Mouse (Mus musculus): ENCODE results near the gene Tmcc3. TPM values are rescaled to one million over a fixed set of nuclear protein-coding genes. Genes with fewer than 3 reads are reported as not detected.

Gene Tmcc3
- total RNA-seq (2014; rRNA removed; ENCODE audit: low replicate concordance) (4.1 and 11.4 TPM in 2 replicates), polyA plus RNA-seq (2015; fragmentation: Nextera tagmentation; extraction: Ambion mirVana) (9.6 and 10.0 TPM in 2 replicates)

DNA sequence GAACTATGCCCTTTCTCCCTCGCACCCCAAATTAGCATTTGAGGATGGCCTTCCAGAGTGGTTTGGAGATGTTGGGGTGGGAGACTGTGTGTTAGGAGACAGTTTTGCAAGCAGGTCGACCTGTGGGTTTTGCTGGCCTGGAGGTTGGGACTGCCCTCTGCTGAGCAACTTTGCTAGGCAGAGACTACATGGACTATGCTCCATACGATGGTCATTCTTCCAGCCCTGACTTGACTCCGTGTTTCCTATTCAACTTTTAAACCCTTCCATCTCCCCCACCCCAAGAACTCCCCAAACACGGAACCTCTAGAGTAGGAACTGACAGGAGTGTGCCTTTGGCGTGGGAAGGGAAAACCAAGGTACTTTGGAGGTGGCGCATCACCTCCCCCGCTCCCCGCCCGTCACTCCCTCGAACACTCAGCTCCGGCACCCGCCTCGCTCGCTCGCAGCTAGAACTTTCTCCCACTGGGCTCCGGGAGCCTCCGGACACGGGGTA lies at the start of gene Tmcc3:
Gene Tmcc3 (plus strand): TSS at position 439 of the 496 bp plus-strand sequence.
- no peaks in the 10 kb centered on the region; the same call in 1 of the 2 replicates for H3K9me3 ChIP-seq (replicated peaks; ENCODE audit: control insufficient read depth, low read length)
- H3K4me3 ChIP-seq (ENCODE audit: low read depth, low read length), result peak within 1 kb of the TSS; percentile 52
- H3K36me3 ChIP-seq (replicated peaks; ENCODE audit: control insufficient read depth, insufficient read depth, low read length), result no peaks in the 10 kb centered on the region
- DNase-seq (ENCODE audit: low spot score) (no peak), ATAC-seq (ENCODE audit: insufficient read depth, low read depth) (0 out of 2 replicates have a peak, but pooled peaks have one; percentile 17)
- no peak within 1 kb of the TSS for H3K27ac ChIP-seq (ENCODE audit: low read depth)
- WGBS, result under 1% methylated on average over 19 of the region's 19 CpGs
- peaks cover 6% of the 10 kb centered on the region; the same call in 1 of the 2 replicates for H3K27me3 ChIP-seq (ENCODE audit: control insufficient read depth, insufficient read depth, low read length)
- H3K9ac ChIP-seq (replicated peaks; ENCODE audit: low read depth, low read length), result no peak within 1 kb of the TSS; the same call in 1 of the 2 replicates
- no peak for TF ChIP-seq EP300 (IDR thresholded peaks at IDR 0.05; ENCODE audit: low read depth)
- peak; percentile 11 for TF ChIP-seq CTCF (IDR thresholded peaks at IDR 0.05; ENCODE audit: low read depth)
- H3K4me2 ChIP-seq (ENCODE audit: low read depth, low read length), result peak within 1 kb of the TSS; percentile 83
- H3K4me1 ChIP-seq (ENCODE audit: control insufficient read depth, insufficient read depth), result no peaks in the 10 kb centered on the region

GRCm38 (mm10) chr10:94262646-94263045 lies 49.1 kb upstream of the Tmcc3 start:
- Histone ChIP-seq H3K27ac (ENCODE audit: low read depth) (no peak overlapping the region), H3K4me1 (ENCODE audit: control insufficient read depth, insufficient read depth) (no peaks in the 10 kb centered on the region), H3K4me3 (ENCODE audit: low read depth, low read length) (no peak overlapping the region), H3K36me3 (replicated peaks; ENCODE audit: control insufficient read depth, insufficient read depth, low read length) (no peaks in the 10 kb centered on the region), H3K9me3 (replicated peaks; ENCODE audit: control insufficient read depth, low read length) (no peaks in the 10 kb centered on the region), H3K27me3 (ENCODE audit: control insufficient read depth, insufficient read depth, low read length) (no peaks in the 10 kb centered on the region), H3K4me2 (ENCODE audit: low read depth, low read length) (no peak overlapping the region), H3K9ac (replicated peaks; ENCODE audit: low read depth, low read length) (no peak overlapping the region)
- TF ChIP-seq CTCF (IDR thresholded peaks at IDR 0.05; ENCODE audit: low read depth) (no peak), EP300 (IDR thresholded peaks at IDR 0.05; ENCODE audit: low read depth) (no peak)
- no peak for DNase-seq (ENCODE audit: low spot score)
- ATAC-seq (ENCODE audit: insufficient read depth, low read depth), result no peak
- WGBS, result 82% methylated on average over 13 of the region's 13 CpGs

DNA sequence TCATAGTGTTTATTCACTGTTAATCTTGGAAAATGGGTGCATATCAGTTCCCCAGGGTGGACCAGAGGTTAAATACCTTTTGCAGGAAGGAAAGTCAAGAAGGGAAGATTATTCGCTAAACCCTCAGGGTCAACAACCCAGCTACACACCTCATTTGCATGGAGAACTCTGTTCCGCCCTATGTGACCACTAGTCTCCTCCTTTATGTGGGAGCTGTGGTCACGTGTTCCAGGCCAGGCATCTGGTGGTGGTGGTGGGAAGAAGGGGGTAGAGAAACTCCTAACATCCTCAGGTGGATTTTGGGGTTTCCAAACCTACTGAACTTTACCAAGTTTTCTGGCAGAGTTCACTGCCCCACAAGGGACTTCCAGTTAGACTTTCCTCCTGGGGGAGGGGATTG lies 48.5 kb upstream of the Tmcc3 start:
- 65% methylated on average over 3 of the region's 3 CpGs for WGBS
- no peaks in the 10 kb centered on the region for H3K36me3 ChIP-seq (replicated peaks; ENCODE audit: control insufficient read depth, insufficient read depth, low read length)
- H3K27me3 ChIP-seq (ENCODE audit: control insufficient read depth, insufficient read depth, low read length), result no peaks in the 10 kb centered on the region
- no peaks in the 10 kb centered on the region for H3K9me3 ChIP-seq (replicated peaks; ENCODE audit: control insufficient read depth, low read length)
- no peak overlapping the region for H3K27ac ChIP-seq (ENCODE audit: low read depth)
- DNase-seq (ENCODE audit: low spot score) (no peak), ATAC-seq (ENCODE audit: insufficient read depth, low read depth) (no peak)
- no peak overlapping the region for H3K4me2 ChIP-seq (ENCODE audit: low read depth, low read length)
- TF ChIP-seq EP300 (IDR thresholded peaks at IDR 0.05; ENCODE audit: low read depth) (no peak), CTCF (IDR thresholded peaks at IDR 0.05; ENCODE audit: low read depth) (no peak)
- no peak overlapping the region for H3K9ac ChIP-seq (replicated peaks; ENCODE audit: low read depth, low read length)
- H3K4me1 ChIP-seq (ENCODE audit: control insufficient read depth, insufficient read depth), result no peaks in the 10 kb centered on the region
- H3K4me3 ChIP-seq (ENCODE audit: low read depth, low read length), result no peak overlapping the region

- H3K9me3 ChIP-seq (replicated peaks; ENCODE audit: control insufficient read depth, low read length), result no peaks in the 10 kb centered on the region
- H3K4me1 ChIP-seq (ENCODE audit: control insufficient read depth, insufficient read depth), result no peaks in the 10 kb centered on the region
- TF ChIP-seq EP300 (IDR thresholded peaks at IDR 0.05; ENCODE audit: low read depth) (no peak), CTCF (IDR thresholded peaks at IDR 0.05; ENCODE audit: low read depth) (no peak)
- no peaks in the 10 kb centered on the region for H3K36me3 ChIP-seq (replicated peaks; ENCODE audit: control insufficient read depth, insufficient read depth, low read length)
- no peak overlapping the region for H3K4me2 ChIP-seq (ENCODE audit: low read depth, low read length)
- 69% methylated on average over 17 of the region's 17 CpGs for WGBS
- H3K27ac ChIP-seq (ENCODE audit: low read depth), result no peak overlapping the region
- no peaks in the 10 kb centered on the region for H3K27me3 ChIP-seq (ENCODE audit: control insufficient read depth, insufficient read depth, low read length)
- no peak overlapping the region for H3K9ac ChIP-seq (replicated peaks; ENCODE audit: low read depth, low read length)
- H3K4me3 ChIP-seq (ENCODE audit: low read depth, low read length), result no peak overlapping the region
- ATAC-seq (ENCODE audit: insufficient read depth, low read depth), result no peak
- DNase-seq (ENCODE audit: low spot score), result no peak
Measured at GRCm38 (mm10) chr10:94265656-94266542, 45.9 kb upstream of the Tmcc3 start.

GRCm38 (mm10) chr10:94275321-94275720 lies 36.4 kb upstream of the Tmcc3 start:
- ATAC-seq (ENCODE audit: insufficient read depth, low read depth) (no peak), DNase-seq (ENCODE audit: low spot score) (no peak)
- no peaks in the 10 kb centered on the region for H3K9me3 ChIP-seq (replicated peaks; ENCODE audit: control insufficient read depth, low read length)
- no peak overlapping the region for H3K27ac ChIP-seq (ENCODE audit: low read depth)
- H3K4me2 ChIP-seq (ENCODE audit: low read depth, low read length), result no peak overlapping the region
- no peak overlapping the region for H3K9ac ChIP-seq (replicated peaks; ENCODE audit: low read depth, low read length)
- no peak overlapping the region for H3K4me3 ChIP-seq (ENCODE audit: low read depth, low read length)
- 31% methylated on average over 3 of the region's 3 CpGs for WGBS
- no peaks in the 10 kb centered on the region for H3K27me3 ChIP-seq (ENCODE audit: control insufficient read depth, insufficient read depth, low read length)
- no peaks in the 10 kb centered on the region for H3K4me1 ChIP-seq (ENCODE audit: control insufficient read depth, insufficient read depth)
- TF ChIP-seq CTCF (IDR thresholded peaks at IDR 0.05; ENCODE audit: low read depth), result no peak
- no peak for TF ChIP-seq EP300 (IDR thresholded peaks at IDR 0.05; ENCODE audit: low read depth)
- no peaks in the 10 kb centered on the region for H3K36me3 ChIP-seq (replicated peaks; ENCODE audit: control insufficient read depth, insufficient read depth, low read length)

Measured in heart, postnatal 0 days (tissue).